Mouse (Mus musculus) embryonic fibroblast, embryonic 13.5 days (primary cell): Measurements from ENCODE around the gene Kcnn1. TPM values are rescaled to one million over a fixed set of nuclear protein-coding genes. Genes with fewer than 3 reads are reported as not detected.
A peak's percentile ranks its signal among the peaks of the same experiment; 100 is the strongest.

Experiments
- H3K27ac ChIP-seq: 2 replicates; pipeline ENCODE4 v1.5.1; 2012; ENCODE audit warnings: low read length, control low read depth, inconsistent platforms; ENCODE audit not compliant: insufficient read depth
- H3K4me1 ChIP-seq: 2 replicates; pipeline ENCODE4 v1.6.1; 2011; ENCODE audit warnings: low read length; ENCODE audit not compliant: control insufficient read depth, insufficient read depth
- H3K4me3 ChIP-seq: 2 replicates; pipeline ENCODE4 v1.5.1; 2011; ENCODE audit warnings: mild to moderate bottlenecking, control low read depth, low read length; ENCODE audit not compliant: insufficient read depth
- CTCF ChIP-seq: IDR thresholded peaks from 2 replicates; pipeline ENCODE4 v1.5.1; 2011; ENCODE audit warnings: mild to moderate bottlenecking, control low read depth, low read length, moderate library complexity, borderline replicate concordance; ENCODE audit not compliant: insufficient read depth
- POLR2A ChIP-seq: IDR thresholded peaks from 2 replicates; pipeline ENCODE4 v1.6.1; 2011; ENCODE audit warnings: low read depth, mild to moderate bottlenecking, control low read depth, low read length, moderate library complexity
- polyA plus RNA-seq: library from polyadenylated mRNA; stranded (reverse); fragments of >200 nt; gene quantifications from 2 replicates; pipeline ENCODE4 v1.2.4, GENCODE M21; 2011; ENCODE audit warnings: low read depth; ENCODE audit not compliant: missing spikeins, insufficient read length

Gene Kcnn1
- polyA plus RNA-seq, 1 experiment, result 2.7 TPM

- no peak for TF ChIP-seq POLR2A
- TF ChIP-seq CTCF, result no peak
- Histone ChIP-seq H3K4me1 (no peaks in the 10 kb centered on the region), H3K27ac (no peak overlapping the region), H3K4me3 (no peak overlapping the region)
Measured at GRCm38 (mm10) chr8:70856028-70856427, 7.0 kb downstream of the Kcnn1 start.

GRCm38 (mm10) chr8:70853863-70854262 lies 9.2 kb downstream of the Kcnn1 start:
- Histone ChIP-seq H3K4me3 (no peak overlapping the region), H3K27ac (no peak overlapping the region), H3K4me1 (no peaks in the 10 kb centered on the region)
- TF ChIP-seq POLR2A (no peak), CTCF (no peak)

- Histone ChIP-seq H3K4me1 (no peaks in the 10 kb centered on the region), H3K4me3 (no peak overlapping the region), H3K27ac (no peak overlapping the region)
- no peak for TF ChIP-seq CTCF
- no peak for TF ChIP-seq POLR2A
Measured at GRCm38 (mm10) chr8:70852595-70853231, 10.3 kb downstream of the Kcnn1 start.

- Histone ChIP-seq H3K27ac (no peak overlapping the region), H3K4me3 (no peak overlapping the region), H3K4me1 (no peaks in the 10 kb centered on the region)
- TF ChIP-seq POLR2A, result no peak
- TF ChIP-seq CTCF, result no peak
Measured at GRCm38 (mm10) chr8:70851837-70852236, 11.2 kb downstream of the Kcnn1 start.

GRCm38 (mm10) chr8:70850947-70851346 lies 12.1 kb downstream of the Kcnn1 start:
- TF ChIP-seq POLR2A (no peak), CTCF (no peak)
- no peak overlapping the region for H3K4me3 ChIP-seq
- H3K4me1 ChIP-seq, result no peaks in the 10 kb centered on the region
- H3K27ac ChIP-seq, result no peak overlapping the region

GRCm38 (mm10) chr8:70850132-70850845 lies 12.8 kb downstream of the Kcnn1 start:
- H3K4me3 ChIP-seq, result no peak overlapping the region
- TF ChIP-seq POLR2A, result no peak
- no peak for TF ChIP-seq CTCF

GRCm38 (mm10) chr8:70849333-70849990 lies 13.6 kb downstream of the Kcnn1 start:
- H3K4me3 ChIP-seq, result no peak overlapping the region
- TF ChIP-seq POLR2A, result no peak
- no peak for TF ChIP-seq CTCF
- H3K27ac ChIP-seq, result no peak overlapping the region

More at GRCm38 (mm10) chr8:70850132-70850845, 12.8 kb downstream of the Kcnn1 start:
- H3K4me1 ChIP-seq, result no peaks in the 10 kb centered on the region
- H3K27ac ChIP-seq, result no peak overlapping the region

GRCm38 (mm10) chr8:70846371-70847154 lies 16.5 kb downstream of the Kcnn1 start:
- TF ChIP-seq POLR2A (no peak), CTCF (no peak)
- H3K27ac ChIP-seq, result no peak overlapping the region
- H3K4me3 ChIP-seq, result no peak overlapping the region
- no peaks in the 10 kb centered on the region for H3K4me1 ChIP-seq

More at GRCm38 (mm10) chr8:70849333-70849990, 13.6 kb downstream of the Kcnn1 start:
- no peaks in the 10 kb centered on the region for H3K4me1 ChIP-seq

GRCm38 (mm10) chr8:70845108-70845507 lies 17.9 kb downstream of the Kcnn1 start:
- no peaks in the 10 kb centered on the region for H3K4me1 ChIP-seq
- no peak overlapping the region for H3K4me3 ChIP-seq
- H3K27ac ChIP-seq, result no peak overlapping the region
- TF ChIP-seq CTCF (no peak), POLR2A (no peak)

GRCm38 (mm10) chr8:70844523-70844922 lies 18.5 kb downstream of the Kcnn1 start:
- no peak overlapping the region for H3K27ac ChIP-seq

More at GRCm38 (mm10) chr8:70844523-70844922, 18.5 kb downstream of the Kcnn1 start:
- Histone ChIP-seq H3K4me1 (no peaks in the 10 kb centered on the region), H3K4me3 (no peak overlapping the region)
- peak; percentile 81 for TF ChIP-seq CTCF
- no peak for TF ChIP-seq POLR2A
